Mouse (Mus musculus): ENCODE measurements at regions not wholly inside any gene's neighbourhood (a gene's known extent, or its start where the extent isn't known, plus 50 kb on each side); places are given as distances from the start of the nearest gene placed in this dataset.

- no peak for DNase-seq
Observed at GRCm38 (mm10) chr2:48629106-48630050, 184.5 kb upstream of the Acvr2a start.

GRCm38 (mm10) chr2:48634456-48635174 lies 179.3 kb upstream of the Acvr2a start:
- DNase-seq = peak; percentile 12

- no peak for DNase-seq
Observed at GRCm38 (mm10) chr2:48636108-48636507, 177.8 kb upstream of the Acvr2a start.

- DNase-seq = no peak
Observed at GRCm38 (mm10) chr2:48644114-48644513, 169.8 kb upstream of the Acvr2a start.

GRCm38 (mm10) chr2:48650281-48650680 lies 163.6 kb upstream of the Acvr2a start:
- DNase-seq = no peak

GRCm38 (mm10) chr2:48661222-48661621 lies 152.7 kb upstream of the Acvr2a start:
- no peak for DNase-seq

- no peak for DNase-seq
Observed at GRCm38 (mm10) chr2:48665103-48665502, 148.8 kb upstream of the Acvr2a start.

GRCm38 (mm10) chr2:48689098-48689497 lies 124.8 kb upstream of the Acvr2a start:
- no peak for DNase-seq

GRCm38 (mm10) chr2:48694509-48694908 lies 119.4 kb upstream of the Acvr2a start:
- DNase-seq = no peak

- DNase-seq = no peak
Observed at GRCm38 (mm10) chr2:48700886-48701285, 113.0 kb upstream of the Acvr2a start.

GRCm38 (mm10) chr2:48705103-48705804 lies 108.7 kb upstream of the Acvr2a start:
- no peak for DNase-seq

- no peak for DNase-seq
Observed at GRCm38 (mm10) chr2:48705805-48706150, 108.1 kb upstream of the Acvr2a start.

GRCm38 (mm10) chr2:48706188-48706587 lies 107.7 kb upstream of the Acvr2a start:
- no peak for DNase-seq

GRCm38 (mm10) chr2:48716206-48716605 lies 97.7 kb upstream of the Acvr2a start:
- DNase-seq = no peak

GRCm38 (mm10) chr2:48717770-48718169 lies 96.1 kb upstream of the Acvr2a start:
- DNase-seq = no peak

- DNase-seq = no peak
Observed at GRCm38 (mm10) chr2:48718261-48718660, 95.6 kb upstream of the Acvr2a start.

GRCm38 (mm10) chr2:48730780-48731179 lies 83.1 kb upstream of the Acvr2a start:
- no peak for DNase-seq

GRCm38 (mm10) chr2:48733936-48734335 lies 80.0 kb upstream of the Acvr2a start:
- DNase-seq = no peak

GRCm38 (mm10) chr2:48734521-48734920 lies 79.4 kb upstream of the Acvr2a start:
- DNase-seq = no peak

GRCm38 (mm10) chr2:48736312-48736711 lies 77.6 kb upstream of the Acvr2a start:
- no peak for DNase-seq

All from kidney, adult 18-20 months (tissue).